Mouse (Mus musculus): ENCODE data around the gene Myoz1. TPM values are rescaled to one million over a fixed set of nuclear protein-coding genes. Genes with fewer than 3 reads are reported as not detected.

Gene Myoz1
- total RNA-seq, 2 experiments from 2014 or later = 1.8 TPM; not detected in 1

DNA sequence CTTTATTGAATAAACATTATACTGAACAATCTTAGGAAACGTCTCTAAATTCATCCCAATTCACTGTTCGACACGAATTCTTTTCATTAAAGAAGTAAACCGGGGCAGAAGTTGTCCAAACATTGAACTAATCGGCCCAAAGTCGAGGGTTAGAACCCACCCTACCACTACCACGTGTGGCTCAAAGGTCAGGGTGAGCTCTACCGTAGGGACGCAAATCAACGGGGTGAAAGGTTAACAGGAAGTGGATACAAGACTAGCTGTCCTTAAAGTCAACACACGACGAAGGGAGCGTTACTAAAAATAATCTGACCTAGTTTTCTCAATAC lies 17.4 kb upstream of the Myoz1 start:
- peak; percentile 31 to 36 for DNase-seq (ENCODE audit: low spot score in 2 of 2)

DNA sequence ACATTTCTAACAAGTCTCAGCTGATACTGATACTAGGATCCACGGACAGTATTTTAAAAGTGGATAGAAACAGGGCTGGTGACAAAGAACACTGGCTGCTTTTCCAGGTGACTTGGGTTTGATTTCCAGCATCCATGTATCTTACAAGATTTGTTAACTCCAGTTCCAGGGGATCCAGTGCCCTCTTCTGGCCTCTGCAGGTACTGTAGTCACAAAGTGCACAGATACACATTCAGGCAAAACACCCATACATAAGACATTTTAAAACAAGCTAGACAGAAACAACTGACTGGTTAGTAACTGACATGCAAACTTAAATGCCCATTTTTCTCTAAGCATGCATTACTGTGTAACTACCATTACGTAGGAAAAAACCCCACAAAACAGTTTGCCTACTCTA lies 16.6 kb upstream of the Myoz1 start:
- peak in 1 of 2 experiments; percentile 31 for DNase-seq (ENCODE audit: low spot score in 2 of 2)

DNA sequence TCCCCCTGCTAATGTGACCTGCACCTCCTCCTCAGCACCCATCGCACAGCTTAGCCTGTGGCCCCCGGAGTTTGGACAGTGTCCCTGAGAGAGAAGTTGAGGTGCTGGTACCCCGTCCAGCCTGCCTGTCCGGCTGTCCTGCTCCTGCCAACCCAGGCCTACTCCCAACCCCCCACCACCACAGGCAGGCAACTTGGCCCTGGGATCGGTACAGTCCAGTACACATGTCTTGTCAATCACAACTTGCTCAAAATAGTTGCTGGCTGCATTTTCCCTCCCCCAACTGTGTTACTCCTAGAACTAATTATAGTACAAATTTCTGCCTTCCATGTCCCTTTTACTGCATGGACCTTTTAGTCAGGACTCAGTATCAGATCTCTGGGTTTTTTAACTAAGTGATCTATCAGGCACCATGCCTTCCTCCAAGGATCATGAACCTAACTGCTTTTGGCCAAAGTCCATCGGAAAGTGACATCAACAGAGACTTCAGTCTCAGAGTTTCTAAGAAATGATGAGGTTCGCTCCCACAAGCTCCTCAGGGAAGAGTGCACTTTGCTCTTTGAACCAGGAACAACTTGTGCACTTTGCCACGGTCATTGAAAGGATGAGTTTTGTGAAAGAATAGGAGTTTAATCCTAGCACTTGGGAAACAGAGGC lies 11.9 kb upstream of the Myoz1 start, which contains the start of gene Synpo2l:
Synpo2l (minus strand) TSS at position 201 of the 657 bp plus-strand sequence.
- no peak for DNase-seq (ENCODE audit: low spot score in 2 of 2)

DNA sequence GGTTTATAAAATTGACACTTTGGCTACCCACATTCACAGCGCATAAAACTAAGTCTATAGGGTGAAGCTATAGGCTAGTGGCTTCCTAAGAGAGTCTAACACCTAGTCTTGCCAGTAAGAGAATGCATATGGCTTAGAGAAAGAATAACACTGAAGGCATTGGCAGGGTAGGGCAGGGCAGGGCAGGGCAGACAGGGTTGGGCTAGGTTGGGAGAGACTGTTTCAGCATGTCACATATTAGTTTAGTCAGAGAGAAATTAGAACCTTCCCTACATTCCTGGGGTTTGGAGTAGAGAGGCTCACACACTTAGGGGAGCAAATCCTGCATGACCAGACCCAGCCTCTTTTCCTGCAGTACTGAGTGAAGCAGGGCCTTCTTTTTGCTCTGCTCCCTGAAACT lies 11.1 kb upstream of the Myoz1 start:
- DNase-seq (ENCODE audit: low spot score in 2 of 2) = no peak

DNA sequence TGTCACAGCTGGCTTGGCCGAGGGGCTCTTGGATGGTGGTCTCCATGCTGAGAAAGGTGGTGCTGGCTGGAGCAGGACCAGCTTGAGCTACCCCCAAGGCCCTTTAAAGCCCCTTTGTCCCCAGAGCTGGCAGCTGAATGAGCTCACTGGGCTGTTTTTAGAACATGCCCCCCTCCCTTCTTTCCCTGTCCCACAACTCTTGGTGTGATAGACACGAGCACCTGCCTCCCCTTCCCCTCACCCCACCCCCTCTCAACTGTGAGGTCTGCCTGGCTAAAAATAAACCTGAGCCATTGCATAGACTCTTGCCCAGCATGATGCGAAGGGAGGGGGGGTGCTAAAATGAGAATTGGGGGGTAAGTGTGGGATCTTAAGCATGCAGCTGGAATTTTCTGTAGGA lies 8.1 kb upstream of the Myoz1 start:
- no peak for DNase-seq (ENCODE audit: low spot score in 2 of 2)

DNA sequence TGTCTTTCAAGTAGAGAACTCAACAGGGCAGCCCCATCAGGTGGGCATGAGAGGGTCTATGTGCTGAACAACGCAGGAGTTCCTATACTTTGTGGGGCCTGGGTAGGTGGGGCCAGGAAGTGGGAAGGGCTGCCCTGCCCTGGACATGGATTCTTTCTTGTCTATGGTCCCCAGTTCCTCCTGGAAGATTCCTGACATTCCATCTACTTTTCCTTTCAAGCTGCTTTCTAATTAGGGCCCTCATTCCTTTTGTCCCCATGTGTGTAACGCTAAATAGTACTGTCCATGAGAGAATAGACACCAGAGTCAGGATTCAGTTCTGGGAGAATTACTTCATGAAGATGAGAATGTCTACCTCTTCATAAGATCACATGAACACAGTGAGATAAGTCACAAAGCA lies 7.3 kb upstream of the Myoz1 start:
- DNase-seq (ENCODE audit: low spot score in 2 of 2) = no peak

DNA sequence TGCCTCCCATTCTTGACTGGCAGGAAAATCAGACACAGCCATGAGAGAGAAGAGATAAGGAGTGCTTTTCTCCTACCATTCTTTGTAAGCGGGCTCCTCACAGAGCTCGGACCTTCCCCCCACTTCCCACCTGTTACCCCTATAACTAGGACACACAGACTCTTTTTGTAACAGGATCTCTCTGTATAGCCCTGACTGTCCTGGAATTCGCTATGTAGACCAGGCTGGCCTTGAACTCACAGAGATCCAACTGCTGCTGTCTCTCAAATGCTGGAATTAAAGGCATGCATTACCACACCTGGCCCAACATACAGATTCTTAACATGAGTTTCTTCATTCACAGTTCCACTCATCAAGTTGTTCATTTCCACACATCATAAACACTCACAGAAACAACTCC lies 6.4 kb upstream of the Myoz1 start:
- DNase-seq (ENCODE audit: low spot score in 2 of 2) = no peak

DNA sequence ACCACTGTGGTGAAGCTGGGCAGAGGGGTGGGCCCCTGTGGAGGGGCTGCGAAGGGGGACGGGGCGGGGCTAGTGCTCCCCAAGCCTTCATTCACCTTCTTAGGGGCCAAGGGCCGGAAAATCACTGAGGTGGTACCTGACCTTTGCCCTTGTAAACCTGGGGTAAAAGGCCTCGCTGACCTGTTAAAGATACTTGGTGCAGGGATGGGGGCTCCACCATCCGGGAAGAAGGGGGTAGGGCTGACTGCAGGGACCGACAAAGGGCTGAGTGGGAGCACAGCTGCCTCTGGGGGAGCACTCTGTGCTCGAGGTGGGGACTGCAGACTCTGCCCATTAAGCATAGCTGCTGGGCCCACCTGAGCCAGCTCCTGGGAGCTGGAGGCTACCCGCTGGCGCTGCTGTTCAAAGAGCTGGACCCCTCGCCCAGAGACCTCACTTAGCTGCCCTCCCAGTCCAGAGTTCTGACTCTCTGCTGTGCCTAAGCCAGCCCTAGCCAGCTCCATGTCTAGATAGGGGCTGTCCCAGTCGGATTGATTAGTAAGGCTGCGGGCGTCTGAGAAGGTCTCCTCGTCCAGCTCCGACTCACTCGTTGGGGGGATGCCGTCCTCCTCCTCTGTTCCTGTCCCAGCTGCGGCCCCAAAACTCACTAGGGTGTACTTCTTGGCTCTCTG lies 5.5 kb upstream of the Myoz1 start:
- no peak for DNase-seq (ENCODE audit: low spot score in 2 of 2)

DNA sequence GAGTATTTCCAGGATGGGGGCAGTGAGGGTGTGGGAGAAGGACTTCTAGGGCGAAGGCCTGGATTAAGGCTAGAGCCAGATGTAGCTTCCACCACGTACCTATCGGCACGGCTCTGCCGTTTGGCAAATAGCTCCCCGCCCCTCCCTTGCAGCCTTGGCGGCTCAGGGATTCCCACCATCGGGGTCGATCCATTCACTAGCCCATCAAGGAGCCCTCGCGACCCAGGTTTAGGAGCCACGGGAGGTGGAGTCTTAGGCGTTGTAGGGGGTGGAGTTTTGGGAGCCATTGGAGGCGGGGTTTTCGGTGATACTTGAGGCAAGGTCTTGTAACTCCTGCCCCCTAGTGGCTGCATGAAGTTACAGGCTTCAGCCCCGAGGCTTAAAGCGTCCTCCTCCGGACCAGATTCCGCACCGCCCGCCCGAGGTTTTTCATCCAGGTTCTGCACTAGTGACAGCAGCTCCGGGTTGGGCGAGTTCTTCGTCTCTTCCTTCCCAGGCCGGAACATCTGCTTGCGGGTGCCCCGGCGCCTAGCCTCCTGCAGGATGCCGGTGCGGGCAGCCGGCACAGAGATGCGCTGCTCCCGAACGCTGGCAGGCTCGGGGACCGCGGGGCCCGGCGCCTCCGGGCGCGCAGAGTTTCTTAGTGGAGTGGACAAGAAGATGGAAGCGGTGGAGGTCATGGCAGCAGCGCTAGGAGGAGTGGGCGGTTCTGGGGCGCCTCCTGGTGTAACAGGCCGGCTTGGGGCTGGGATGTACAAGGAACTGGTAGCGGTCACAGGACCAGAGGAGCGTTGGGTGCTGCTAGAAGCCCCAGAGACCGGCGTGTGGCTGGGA lies 4.7 kb upstream of the Myoz1 start:
- DNase-seq (ENCODE audit: low spot score in 2 of 2) = peak; percentile 83 to 90

DNA sequence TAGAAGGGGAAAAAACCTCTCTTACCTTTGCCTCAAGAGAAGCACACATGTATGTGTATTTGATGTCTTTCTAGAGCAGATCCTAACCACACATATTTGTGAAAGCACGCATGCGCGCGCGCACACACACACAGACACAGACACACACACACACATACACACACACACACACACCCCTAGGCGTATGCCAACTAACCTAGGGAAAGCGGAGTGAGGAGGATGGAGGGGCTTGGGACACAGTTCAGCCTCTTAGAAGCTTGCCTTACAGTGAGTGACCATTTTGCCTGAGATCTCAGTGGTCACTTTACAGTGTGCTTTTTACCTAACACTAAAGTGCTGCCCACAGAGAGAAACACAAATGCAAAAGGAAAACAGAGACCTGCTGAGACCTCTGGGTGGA lies 3.3 kb upstream of the Myoz1 start:
- no peak for DNase-seq (ENCODE audit: low spot score in 2 of 2)

DNA sequence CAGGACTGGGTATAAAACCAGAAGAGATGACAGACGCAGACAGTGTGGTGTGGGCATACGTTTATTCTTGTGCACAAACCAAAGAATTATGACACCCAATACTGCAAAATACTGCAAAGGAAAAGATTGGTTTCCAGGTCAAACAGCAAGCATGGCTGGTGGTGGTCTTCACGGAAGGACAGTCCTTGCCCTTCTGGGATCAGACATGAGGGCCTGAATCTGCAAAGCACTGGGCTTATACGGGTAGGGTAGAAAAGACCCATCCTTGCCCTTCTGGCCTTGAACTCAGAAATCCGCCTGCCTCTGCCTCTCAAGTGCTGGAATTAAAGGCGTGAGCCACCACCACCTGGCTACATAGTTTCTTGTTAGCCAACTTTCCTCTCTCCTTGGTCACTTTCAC lies 2.6 kb upstream of the Myoz1 start:
- no peak for DNase-seq (ENCODE audit: low spot score in 2 of 2)

DNA sequence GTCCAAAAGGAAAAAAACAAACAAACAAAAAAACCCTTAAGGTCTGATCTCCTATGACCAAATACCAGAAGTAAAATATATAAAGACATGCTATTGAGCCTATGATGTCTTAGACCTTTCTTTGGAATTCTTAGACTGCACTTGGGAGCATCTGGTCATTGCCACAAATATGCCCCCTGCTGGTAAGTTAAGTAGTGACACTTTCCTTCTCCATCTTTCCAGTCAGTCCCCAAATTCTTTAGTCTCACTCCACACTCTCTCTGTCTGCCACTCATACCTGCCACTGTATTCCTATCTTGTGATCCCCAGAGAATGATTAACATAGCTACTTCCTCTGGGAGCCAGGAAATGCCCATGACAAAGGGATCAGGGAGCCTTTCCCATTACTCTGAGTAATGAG lies 2.0 kb upstream of the Myoz1 start:
- no peak for DNase-seq (ENCODE audit: low spot score in 2 of 2)

DNA sequence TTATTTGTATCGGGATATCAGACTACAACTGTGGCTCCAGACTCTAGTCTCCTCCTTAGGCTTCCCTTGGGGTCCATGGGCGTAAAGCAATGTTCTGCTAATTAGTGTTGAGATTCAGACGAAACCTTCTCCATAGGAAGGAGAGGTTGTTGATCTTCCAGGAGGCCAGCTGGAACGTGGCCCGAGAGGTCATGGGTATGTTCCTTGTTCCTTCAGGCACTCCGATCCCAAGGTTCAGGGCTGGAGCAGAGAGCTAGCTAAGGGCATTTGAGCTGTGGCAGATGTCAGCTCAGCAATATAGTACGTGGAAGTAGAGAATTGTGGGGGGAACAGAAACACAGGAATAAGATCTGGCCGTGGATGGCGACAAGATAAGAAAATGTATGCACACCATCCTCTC lies 609 bp downstream of the Myoz1 start:
- DNase-seq (ENCODE audit: low spot score in 2 of 2) = no peak

DNA sequence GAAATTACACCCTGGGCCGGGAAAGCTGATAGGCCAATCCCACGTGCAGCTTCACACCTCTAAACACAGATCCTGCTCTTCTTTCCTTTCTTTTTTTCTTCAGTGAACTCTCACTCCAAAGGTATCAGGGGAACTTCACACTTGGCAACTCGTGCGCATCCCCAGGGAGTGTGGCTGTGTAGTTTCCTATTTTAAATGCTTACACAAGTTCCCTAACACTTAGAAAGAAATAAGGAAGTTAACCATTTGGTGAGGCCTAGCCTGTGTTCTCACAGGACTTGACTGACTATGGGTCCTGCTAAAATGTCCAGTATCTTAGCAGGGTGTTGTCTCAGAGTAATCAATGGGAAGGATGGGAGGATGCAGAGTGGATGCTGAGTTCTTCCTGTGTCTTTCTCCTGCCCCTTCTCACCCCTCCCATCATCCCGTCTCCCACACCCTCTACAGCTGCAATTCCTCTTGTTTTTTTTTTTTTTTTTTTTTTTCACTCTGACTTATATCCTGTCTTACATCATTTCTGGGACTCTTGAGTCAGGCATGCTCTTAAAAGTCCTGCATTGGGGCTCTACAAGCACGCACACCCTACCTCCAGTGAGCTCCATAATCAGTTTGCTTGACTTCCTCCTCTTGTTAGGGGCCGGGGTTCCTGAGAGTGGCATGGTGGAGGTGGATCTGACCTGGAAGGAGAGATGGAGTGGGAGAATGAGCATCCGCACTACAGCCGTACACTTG lies 1.5 kb downstream of the Myoz1 start:
- DNase-seq (ENCODE audit: low spot score in 2 of 2) = no peak

DNA sequence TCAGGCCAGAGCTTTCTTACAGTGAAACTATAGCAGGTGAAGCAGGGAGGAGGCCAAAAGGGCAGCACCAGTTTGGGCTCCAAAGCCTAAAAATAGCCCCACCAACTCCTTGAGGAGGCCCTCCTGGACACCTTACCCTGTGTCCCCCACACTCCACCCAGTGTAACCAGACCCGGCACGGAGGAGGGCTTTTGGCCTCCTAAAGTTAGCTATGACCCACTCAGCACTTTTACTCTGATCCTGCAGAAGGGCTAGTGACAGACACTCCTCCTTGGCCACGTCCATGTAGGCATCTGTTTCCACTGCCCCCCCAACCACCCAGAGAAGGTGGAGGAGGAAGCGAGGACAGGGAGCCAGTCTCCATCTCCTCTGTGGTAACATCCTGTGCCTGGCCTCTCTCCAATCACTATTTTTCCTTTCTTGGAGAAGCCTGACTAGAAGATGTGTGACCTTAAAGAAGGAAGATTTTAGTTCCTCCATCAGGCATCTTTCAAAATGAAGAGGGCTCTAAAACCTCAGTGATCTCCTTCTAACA lies 4.6 kb downstream of the Myoz1 start:
- DNase-seq (ENCODE audit: low spot score in 2 of 2) = no peak

DNA sequence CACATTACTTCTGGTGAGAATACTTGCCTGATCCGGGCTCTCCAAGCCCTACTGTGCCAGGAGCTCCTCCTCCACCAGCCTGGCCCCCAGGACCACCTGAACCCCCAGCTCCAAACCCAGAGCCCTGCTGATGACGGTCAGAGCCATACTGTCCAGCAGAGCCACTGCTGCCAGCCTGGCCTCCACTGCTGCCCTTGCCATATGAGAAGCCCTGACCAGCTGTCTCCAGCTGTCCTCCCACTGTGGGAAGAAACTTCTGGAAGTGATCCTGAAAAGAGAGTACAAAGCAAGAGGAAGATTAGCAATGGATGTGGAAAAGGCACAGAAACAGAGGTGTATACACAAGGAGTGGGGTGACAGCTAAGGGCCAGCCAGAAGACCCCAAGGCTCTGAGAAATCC lies 5.3 kb downstream of the Myoz1 start:
- no peak for DNase-seq (ENCODE audit: low spot score in 2 of 2)

DNA sequence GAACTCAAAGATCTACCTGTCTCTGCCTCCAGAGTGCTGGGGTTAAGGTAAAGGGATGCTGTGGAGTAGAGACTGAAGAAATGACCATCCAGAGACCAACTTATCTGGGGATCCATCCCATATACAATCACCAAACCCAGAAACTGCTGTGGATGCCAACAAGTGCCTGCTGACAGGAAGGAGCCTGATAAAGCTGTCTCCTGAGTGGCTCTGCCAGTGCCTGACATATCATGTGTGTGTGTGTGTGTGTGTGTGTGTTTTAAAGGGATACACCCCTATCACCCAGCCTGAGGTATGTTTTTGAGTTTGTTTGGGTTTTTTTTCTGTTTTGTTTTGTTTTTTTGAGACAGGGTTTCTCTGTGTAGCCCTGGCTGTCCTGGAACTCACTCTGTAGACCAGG lies 10.0 kb downstream of the Myoz1 start:
- no peak for DNase-seq (ENCODE audit: low spot score in 2 of 2)

DNA sequence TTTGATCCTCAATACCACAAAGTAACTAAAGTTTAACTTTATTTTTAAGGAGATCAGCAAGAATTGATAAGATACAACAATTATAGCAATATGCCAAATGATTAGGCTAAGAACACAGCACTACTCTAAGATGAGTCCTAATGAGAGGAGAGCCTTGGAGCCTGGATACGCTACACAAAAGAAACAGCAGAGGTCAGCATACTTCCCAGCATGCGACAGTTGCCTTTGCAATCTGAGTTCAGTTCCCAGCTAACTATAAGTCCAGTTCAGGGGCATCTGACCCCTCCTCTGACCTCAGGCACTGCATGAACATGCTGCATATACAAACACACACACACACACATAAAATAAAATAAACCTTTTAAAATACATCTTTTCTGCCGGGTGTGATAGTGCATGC lies 10.8 kb downstream of the Myoz1 start:
- no peak for DNase-seq (ENCODE audit: low spot score in 2 of 2)

DNA sequence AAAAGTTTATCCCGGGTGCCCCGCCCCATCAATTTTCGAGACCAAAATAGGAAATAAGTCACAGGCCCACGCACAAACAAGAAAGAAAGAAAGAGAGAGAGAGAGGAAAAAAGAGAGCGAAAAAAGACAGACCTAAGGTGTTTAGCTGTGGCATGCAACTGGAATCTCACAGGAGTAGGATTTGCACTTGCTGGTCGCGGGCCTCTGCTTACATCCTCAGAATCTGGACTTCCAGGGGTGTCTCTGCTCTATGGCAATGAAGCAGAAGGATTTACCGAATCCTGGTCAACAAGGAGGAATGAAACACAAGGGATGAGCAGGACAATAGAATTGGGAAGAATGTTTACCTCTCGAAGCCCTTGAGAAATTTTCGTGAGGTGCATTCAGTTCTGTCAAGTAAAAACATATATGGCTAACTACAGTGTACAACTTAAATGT lies 14.9 kb downstream of the Myoz1 start:
- no peak for DNase-seq (ENCODE audit: low spot score in 2 of 2)

DNA sequence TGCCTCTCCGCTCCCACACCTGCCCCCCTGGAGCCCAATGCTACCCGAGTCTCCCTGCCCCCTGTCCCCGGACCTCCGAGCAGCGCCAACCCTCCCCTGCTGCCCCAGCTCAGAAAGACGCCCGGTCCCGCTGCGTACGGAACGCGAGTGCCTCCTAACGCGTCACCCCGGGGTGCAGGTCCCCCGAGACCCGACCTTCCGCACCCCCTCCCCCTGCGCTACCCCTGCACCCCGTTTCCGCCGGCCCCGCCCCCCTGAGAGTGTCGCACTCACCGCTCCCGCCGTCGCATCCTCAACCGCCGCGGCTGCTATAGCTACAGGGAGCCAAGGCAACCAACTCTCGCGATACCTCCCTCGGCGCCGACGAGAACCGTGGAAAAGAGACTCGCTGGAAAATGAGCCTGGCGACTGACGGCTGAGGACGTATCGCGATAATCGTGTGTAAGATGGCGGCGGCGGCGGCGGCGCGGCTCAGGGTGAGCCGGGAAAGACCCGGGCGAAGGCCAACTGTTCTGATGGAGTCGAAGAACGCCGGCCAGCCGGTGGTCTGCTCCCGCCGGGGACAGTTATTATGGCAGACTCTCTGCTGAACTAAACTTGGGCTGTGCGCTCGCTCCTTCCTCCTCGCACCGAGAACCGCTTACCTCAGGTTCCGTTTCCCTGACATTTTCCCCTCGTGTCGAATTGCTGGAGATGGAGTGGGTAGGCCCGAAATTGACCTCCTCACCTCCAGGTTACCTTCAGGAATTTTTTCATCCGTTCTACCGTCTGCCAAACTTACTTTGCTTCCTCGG lies 15.5 kb downstream of the Myoz1 start, which contains the start of gene Usp54:
Usp54 (minus strand) TSS at position 420 of the 794 bp plus-strand sequence.
- DNase-seq (ENCODE audit: low spot score in 2 of 2) = peak; percentile 94 to 95
